Mouse (Mus musculus): Measurements from ENCODE around the gene Mobp. TPM values are rescaled to one million over a fixed set of nuclear protein-coding genes. Genes with fewer than 3 reads are reported as not detected.

The Mobp gene
- under 1 TPM in 1 of 2 experiments, not detected in 1; 0.75 TPM for polyA plus RNA-seq (2017; shearing (Covaris generic))

GRCm38 (mm10) chr9:120149222-120149828 lies at the start of gene Mobp:
Gene Mobp, plus strand, starts transcription at chr9:120149707.

GRCm38 (mm10) chr9:120110211-120111018 lies 39.1 kb upstream of the Mobp start, which contains the start of gene Slc25a38:
Gene Slc25a38, plus strand, starts transcription at chr9:120110374.

GRCm38 (mm10) chr9:120127538-120128251 lies 21.8 kb upstream of the Mobp start, which contains the start of gene Rpsa:
Gene Rpsa, plus strand, starts transcription at chr9:120127689.

Other genes starting within 250 kb of the Mobp start
- gene Gorasp1, start 212.1 kb upstream of the Mobp start, polyA plus RNA-seq (2017; shearing (Covaris generic)): 10 to 100 TPM in 1 of 2 experiments, 1 to 10 TPM in 1; 6.1 to 10.3 TPM
- under 1 TPM in 1 of 2 experiments, not detected in 1; 0.08 TPM for gene Ttc21a, start 212.1 kb upstream of the Mobp start, polyA plus RNA-seq (2017; shearing (Covaris generic))
- 10 to 100 TPM; 57.4 to 66.5 TPM for gene Csrnp1, start 165.0 kb upstream of the Mobp start, polyA plus RNA-seq (2017; shearing (Covaris generic))
- gene Xirp1, start 126.1 kb upstream of the Mobp start, polyA plus RNA-seq (2017; shearing (Covaris generic)): under 1 TPM in 1 of 2 experiments, not detected in 1; 0.34 TPM
- gene Cx3cr1, start 79.8 kb upstream of the Mobp start, polyA plus RNA-seq (2017; shearing (Covaris generic)): under 1 TPM; 0.14 to 0.42 TPM
- gene Ccr8, start 57.6 kb upstream of the Mobp start, polyA plus RNA-seq (2017; shearing (Covaris generic)): 100 to 1,000 TPM in 1 of 2 experiments, 10 to 100 TPM in 1; 72.1 to 138 TPM
- 10 to 100 TPM; 38.4 to 49.7 TPM for gene Slc25a38, start 39.3 kb upstream of the Mobp start, polyA plus RNA-seq (2017; shearing (Covaris generic))
- 1,000 to 10,000 TPM; 1,386 to 2,021 TPM for gene Rpsa, start 22.0 kb upstream of the Mobp start, polyA plus RNA-seq (2017; shearing (Covaris generic))
- gene Myrip, start 151.8 kb downstream of the Mobp start, polyA plus RNA-seq (2017; shearing (Covaris generic)): not detected